Mouse (Mus musculus) central nervous system, embryonic 18 days (tissue): ENCODE measurements around the gene Ube2z. TPM values are rescaled to one million over a fixed set of nuclear protein-coding genes. Genes with fewer than 3 reads are reported as not detected.

Source experiments
- polyA plus RNA-seq: library from polyadenylated mRNA; depleted of rRNA; stranded (reverse); fragments of >200 nt; gene quantifications from 2 replicates; pipeline ENCODE4 v1.2.3, GENCODE M21; 2012; rRNA removed

The Ube2z gene
- polyA plus RNA-seq, result 71.3 and 77.1 TPM in 2 replicates

GRCm38 (mm10) chr11:96065215-96065911 lies at the start of gene Ube2z:
Ube2z (minus strand) TSS chr11:96065388.

GRCm38 (mm10) chr11:96111751-96112150 lies 46.6 kb upstream of the Ube2z start, which contains the start of gene Calcoco2:
Calcoco2 (minus strand) TSS chr11:96111964.

GRCm38 (mm10) chr11:96075509-96076220 lies 10.5 kb upstream of the Ube2z start, which contains the start of gene Atp5g1:
Atp5g1 (minus strand) TSS chr11:96075670.

GRCm38 (mm10) chr11:96034596-96035052 lies 30.6 kb downstream of the Ube2z start, which contains the start of gene Snf8:
Snf8 (plus strand) TSS chr11:96034885.

GRCm38 (mm10) chr11:96005403-96006271 lies 59.6 kb downstream of the Ube2z start, which contains the start of gene Igf2bp1:
Igf2bp1 (minus strand) TSS chr11:96005940.

Other genes starting within 250 kb of the Ube2z start
- gene Phospho1, start 240.9 kb downstream of the Ube2z start, polyA plus RNA-seq, result 1.9 and 6.5 TPM in 2 replicates
- 2.4 TPM in 2 replicates for gene Gngt2, start 228.2 kb downstream of the Ube2z start, polyA plus RNA-seq
- 1.6 and 2.0 TPM in 2 replicates for gene Abi3, start 222.9 kb downstream of the Ube2z start, polyA plus RNA-seq
- gene B4galnt2, start 150.5 kb downstream of the Ube2z start, polyA plus RNA-seq, result not detected in 2 replicates
- gene Igf2bp1, start 59.4 kb downstream of the Ube2z start, polyA plus RNA-seq, result 4.8 and 5.0 TPM in 2 replicates
- gene Gip, start 40.8 kb downstream of the Ube2z start, polyA plus RNA-seq, result not detected in 2 replicates
- gene Snf8, start 30.5 kb downstream of the Ube2z start, polyA plus RNA-seq, result 64.0 and 67.4 TPM in 2 replicates
- gene Atp5g1, start 10.3 kb upstream of the Ube2z start, polyA plus RNA-seq, result 413 and 429 TPM in 2 replicates
- gene Calcoco2, start 46.6 kb upstream of the Ube2z start, polyA plus RNA-seq, result 0.05 TPM in 1 of 2 replicates, not detected in the other
- gene Ttll6, start 68.4 kb upstream of the Ube2z start, polyA plus RNA-seq, result 0.69 and 0.98 TPM in 2 replicates
- gene Hoxb13, start 128.9 kb upstream of the Ube2z start, polyA plus RNA-seq, result 0.03 TPM in 1 of 2 replicates, not detected in the other
- gene Hoxb9, start 206.1 kb upstream of the Ube2z start, polyA plus RNA-seq, result 0.03 TPM in 2 replicates
- gene Hoxb8, start 216.5 kb upstream of the Ube2z start, polyA plus RNA-seq, result 0.06 TPM in 1 of 2 replicates, not detected in the other
- gene Hoxb7, start 221.2 kb upstream of the Ube2z start, polyA plus RNA-seq, result 0.17 TPM in 1 of 2 replicates, not detected in the other
- 0.21 TPM in 1 of 2 replicates, not detected in the other for gene Hoxb6, start 227.1 kb upstream of the Ube2z start, polyA plus RNA-seq
- 0.04 and 0.12 TPM in 2 replicates for gene Hoxb5, start 237.9 kb upstream of the Ube2z start, polyA plus RNA-seq